Mouse (Mus musculus) brain, embryonic 14.5 days (tissue): ENCODE data around the gene Myl3.

Source experiments
- CTCF ChIP-seq: fragments of 200-500 bp; IDR thresholded peaks from 2 replicates; pipeline ENCODE4 v1.5.1; 2012; ENCODE audit warnings: inconsistent platforms, mild to moderate bottlenecking, moderate library complexity, borderline replicate concordance; ENCODE audit not compliant: insufficient read depth, insufficient read length; ENCODE audit errors: extremely low read depth
- POLR2A ChIP-seq: fragments of 200-500 bp; IDR thresholded peaks from 2 replicates; pipeline ENCODE4 v1.6.1; 2012; ENCODE audit warnings: mild to moderate bottlenecking, inconsistent platforms, borderline replicate concordance; ENCODE audit not compliant: poor library complexity, insufficient read depth, insufficient read length, severe bottlenecking; ENCODE audit errors: extremely low read depth

DNA sequence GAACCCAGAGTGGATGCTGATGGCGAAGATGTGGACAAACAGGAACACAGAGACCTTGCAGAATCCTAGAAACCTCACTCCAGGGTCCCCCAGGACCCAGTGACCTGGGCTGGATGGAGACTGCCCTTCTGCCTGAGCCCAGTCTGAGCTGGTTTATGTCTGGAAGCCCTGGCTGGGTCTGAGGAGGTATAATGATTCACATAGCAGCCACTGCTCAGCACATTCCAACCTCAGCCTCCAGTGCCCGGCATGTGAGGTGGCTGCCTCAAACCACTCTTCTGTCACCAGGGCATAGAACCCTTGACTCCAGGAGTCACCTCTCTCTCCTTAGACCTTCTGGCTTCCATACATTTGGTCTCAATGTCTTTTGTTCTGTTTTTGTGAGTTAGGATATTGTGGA lies 6.8 kb downstream of the Myl3 start:
- TF ChIP-seq CTCF, result no peak
- no peak for TF ChIP-seq POLR2A
